Mouse (Mus musculus) kidney, postnatal 36 days (tissue): ENCODE measurements around the gene Gbp3.
"Not testable (repeated sequence)": the region's sequence is repeated elsewhere in the genome, so short reads cannot be mapped to it uniquely, and the experiment has no call there.

Experiments
- DNase-seq, 2 experiments: peaks; one replicate each; pipeline ENCODE4 v3.0.0; 2021 to 2022; ENCODE audit warnings: mixed read lengths in 2 of 2

Gbp3 gene

GRCm38 (mm10) chr3:142559632-142560228 lies at the start of gene Gbp3:
Gbp3 (plus strand) TSS chr3:142560026.
- peak; percentile 52 to 61 for DNase-seq

- no peak for DNase-seq
Measured at GRCm38 (mm10) chr3:142528116-142528515, 31.7 kb upstream of the Gbp3 start.

GRCm38 (mm10) chr3:142529597-142529996 lies 30.2 kb upstream of the Gbp3 start:
- DNase-seq = no peak

GRCm38 (mm10) chr3:142530087-142530953 lies 29.5 kb upstream of the Gbp3 start, which contains the start of gene Gbp7:
Gbp7 (plus strand) TSS chr3:142530342.
- DNase-seq = peak; percentile 63 to 67

GRCm38 (mm10) chr3:142531595-142531994 lies 28.2 kb upstream of the Gbp3 start:
- no peak for DNase-seq

GRCm38 (mm10) chr3:142533185-142533584 lies 26.6 kb upstream of the Gbp3 start:
- no peak for DNase-seq

- DNase-seq = no peak
Measured at GRCm38 (mm10) chr3:142535667-142536066, 24.2 kb upstream of the Gbp3 start.

- no peak for DNase-seq
Measured at GRCm38 (mm10) chr3:142541391-142541790, 18.4 kb upstream of the Gbp3 start.

GRCm38 (mm10) chr3:142542776-142543175 lies 17.1 kb upstream of the Gbp3 start:
- DNase-seq = not testable (repeated sequence)

GRCm38 (mm10) chr3:142546690-142547089 lies 13.1 kb upstream of the Gbp3 start:
- DNase-seq = peak in 1 of 2 experiments; percentile 28

- no peak for DNase-seq
Measured at GRCm38 (mm10) chr3:142550052-142550676, 9.7 kb upstream of the Gbp3 start.

GRCm38 (mm10) chr3:142554601-142555000 lies 5.2 kb upstream of the Gbp3 start:
- DNase-seq = peak; percentile 21 to 42

GRCm38 (mm10) chr3:142555623-142556022 lies 4.2 kb upstream of the Gbp3 start:
- DNase-seq = peak; percentile 68 to 77

- DNase-seq = peak; percentile 88 to 93
Measured at GRCm38 (mm10) chr3:142560296-142560948, 596 bp downstream of the Gbp3 start.

- DNase-seq = no peak
Measured at GRCm38 (mm10) chr3:142561045-142561646, 1.3 kb downstream of the Gbp3 start.

GRCm38 (mm10) chr3:142561666-142562065 lies 1.8 kb downstream of the Gbp3 start:
- DNase-seq = no peak

- not testable (repeated sequence) for DNase-seq
Measured at GRCm38 (mm10) chr3:142567490-142567889, 7.7 kb downstream of the Gbp3 start.

GRCm38 (mm10) chr3:142570738-142571137 lies 10.9 kb downstream of the Gbp3 start:
- no peak for DNase-seq

- DNase-seq = no peak
Measured at GRCm38 (mm10) chr3:142577108-142577507, 17.3 kb downstream of the Gbp3 start.

- no peak for DNase-seq
Measured at GRCm38 (mm10) chr3:142578342-142578741, 18.5 kb downstream of the Gbp3 start.

GRCm38 (mm10) chr3:142583067-142583466 lies 23.2 kb downstream of the Gbp3 start:
- no peak for DNase-seq

- DNase-seq = no peak
Measured at GRCm38 (mm10) chr3:142587386-142587785, 27.6 kb downstream of the Gbp3 start.

- DNase-seq = no peak
Measured at GRCm38 (mm10) chr3:142588888-142589287, 29.1 kb downstream of the Gbp3 start.
